Mouse (Mus musculus) liver, adult 2 months (tissue): ENCODE measurements around the gene Ppp1r14a. TPM values are rescaled to one million over a fixed set of nuclear protein-coding genes. Genes with fewer than 3 reads are reported as not detected.

ENCODE experiments used
- DNase-seq: peaks from one replicate; pipeline ENCODE4 v3.0.0-alpha.2; 2011; ENCODE audit warnings: low read depth, low spot score; ENCODE audit errors: extremely low read depth
- H3K27ac ChIP-seq: fragments of 200-500 bp; replicated peaks from 2 replicates; pipeline ENCODE4 v1.5.1; 2012; ENCODE audit warnings: low read depth, mild to moderate bottlenecking, control low read depth, inconsistent platforms, low read length; ENCODE audit not compliant: insufficient read depth
- H3K27me3 ChIP-seq: fragments of 200-500 bp; 2 replicates; pipeline ENCODE4 v1.6.1; 2012; ENCODE audit warnings: mild to moderate bottlenecking, moderate library complexity, low read length, inconsistent platforms; ENCODE audit not compliant: control insufficient read depth, insufficient read depth
- H3K36me3 ChIP-seq: fragments of 200-500 bp; 2 replicates; pipeline ENCODE4 v1.6.1; 2012; ENCODE audit warnings: low read length, inconsistent platforms; ENCODE audit not compliant: control insufficient read depth, insufficient read depth
- H3K4me1 ChIP-seq: fragments of 200-500 bp; 2 replicates; pipeline ENCODE4 v1.6.1; 2011; ENCODE audit warnings: low read length; ENCODE audit not compliant: control insufficient read depth, insufficient read depth
- H3K4me3 ChIP-seq: fragments of 200-500 bp; 2 replicates; pipeline ENCODE4 v1.5.1; 2011; ENCODE audit warnings: low read depth, mild to moderate bottlenecking, control low read depth, low read length, moderate library complexity; ENCODE audit not compliant: insufficient read depth
- H3K79me2 ChIP-seq: fragments of 200-500 bp; 2 replicates; pipeline ENCODE4 v1.6.1; 2012; ENCODE audit warnings: inconsistent platforms, mild to moderate bottlenecking, low read length, moderate library complexity; ENCODE audit not compliant: control insufficient read depth, insufficient read depth
- H3K9ac ChIP-seq: fragments of 200-500 bp; 2 replicates; pipeline ENCODE4 v1.6.1; 2012; ENCODE audit warnings: low read depth, mild to moderate bottlenecking, control low read depth, inconsistent platforms, low read length
- CTCF ChIP-seq: fragments of 200-500 bp; IDR thresholded peaks from 2 replicates; pipeline ENCODE4 v1.5.1; 2011; ENCODE audit warnings: low read depth, low read length, control low read depth
- POLR2A ChIP-seq: fragments of 200-500 bp; IDR thresholded peaks from 2 replicates; pipeline ENCODE4 v1.6.1; 2011; ENCODE audit warnings: low read length, control low read depth; ENCODE audit not compliant: insufficient read depth; ENCODE audit errors: extremely low read depth
- WGBS: fragments of 180-500 bp; shearing (Covaris S2); methylation state at CpG from one replicate; pipeline ENCODE4 v1.1.7; 2018; 5-methylcytosine and 5-hydroxymethylcytosine counted together
- polyA plus RNA-seq: library from polyadenylated mRNA; depleted of rRNA; stranded (reverse); fragments of >200 nt; gene quantifications from 2 replicates; pipeline ENCODE4 v1.2.3, GENCODE M21; 2012
- total RNA-seq: library from RNA; depleted of rRNA; stranded (reverse); fragments of >200 nt; gene quantifications from 2 replicates; pipeline ENCODE4 v1.2.3, GENCODE M21; 2014

The Ppp1r14a gene
- total and polyA plus RNA-seq, 2 experiments: 1.0 to 5.0 TPM

- H3K27me3 ChIP-seq: no peaks in the 10 kb centered on the region
- TF ChIP-seq POLR2A (no peak), CTCF (no peak)
- peaks cover 14% of the 10 kb centered on the region; the same call in 1 of the 2 replicates for H3K79me2 ChIP-seq
- WGBS: 79% methylated on average over 10 of the region's 10 CpGs
- H3K9ac ChIP-seq: no peak overlapping the region
- H3K4me1 ChIP-seq: peaks cover 2% of the 10 kb centered on the region; the same call in 1 of the 2 replicates
- no peaks in the 10 kb centered on the region; the same call in 1 of the 2 replicates for H3K36me3 ChIP-seq
- no peak overlapping the region for H3K4me3 ChIP-seq
- no peak for DNase-seq
- no peak overlapping the region for H3K27ac ChIP-seq
Measured at GRCm38 (mm10) chr7:29259781-29260730, 29.1 kb upstream of the Ppp1r14a start.

DNA sequence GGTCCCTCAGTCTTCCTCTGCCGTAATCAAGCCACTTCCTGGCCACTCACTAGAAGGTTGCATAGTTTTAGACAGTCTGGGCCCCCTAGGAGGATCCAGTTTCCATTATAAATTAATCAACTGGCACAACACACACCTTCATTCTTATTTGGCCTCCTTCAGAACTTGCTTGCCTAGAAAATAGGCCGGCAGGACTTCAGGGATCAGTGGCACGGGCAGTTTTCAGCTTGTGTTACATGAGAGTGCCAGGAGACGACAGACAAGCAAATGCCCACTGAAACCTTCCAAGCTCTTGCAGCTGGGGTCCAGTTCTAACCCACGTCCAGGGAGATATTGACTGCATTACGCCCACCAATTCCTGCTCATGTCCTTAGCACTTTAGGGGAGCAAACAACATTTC is 27.0 kb upstream of the Ppp1r14a start:
- Histone ChIP-seq H3K36me3 (no peaks in the 10 kb centered on the region; the same call in 1 of the 2 replicates), H3K4me3 (no peak overlapping the region), H3K4me1 (no peaks in the 10 kb centered on the region), H3K27me3 (no peaks in the 10 kb centered on the region), H3K79me2 (peaks cover 25% of the 10 kb centered on the region), H3K9ac (no peak overlapping the region), H3K27ac (no peak overlapping the region)
- no peak for TF ChIP-seq CTCF
- TF ChIP-seq POLR2A: no peak
- no peak for DNase-seq
- 88% methylated on average over 6 of the region's 6 CpGs for WGBS

DNA sequence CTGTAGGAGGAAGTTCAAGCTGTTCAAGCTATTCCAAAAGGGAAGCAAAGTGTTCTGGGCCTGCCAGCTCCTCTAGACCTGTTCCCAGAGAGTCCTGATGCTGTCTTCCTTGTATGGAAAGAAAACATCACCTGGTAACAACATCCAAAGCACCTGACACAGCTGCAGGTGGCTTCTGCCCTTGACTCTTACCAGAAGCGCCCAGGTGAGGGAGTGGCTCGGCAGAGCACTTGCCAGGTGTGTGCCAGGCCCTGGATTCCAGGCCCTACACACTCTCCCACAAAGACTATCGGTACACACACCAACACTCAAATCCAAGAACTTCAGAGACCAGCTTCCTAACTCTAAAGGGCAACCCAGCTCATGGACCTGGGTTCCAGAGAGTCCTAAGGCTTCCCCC is 25.3 kb upstream of the Ppp1r14a start:
- Histone ChIP-seq H3K36me3 (peaks cover 1% of the 10 kb centered on the region; the same call in 1 of the 2 replicates), H3K79me2 (peaks cover 25% of the 10 kb centered on the region)

DNA sequence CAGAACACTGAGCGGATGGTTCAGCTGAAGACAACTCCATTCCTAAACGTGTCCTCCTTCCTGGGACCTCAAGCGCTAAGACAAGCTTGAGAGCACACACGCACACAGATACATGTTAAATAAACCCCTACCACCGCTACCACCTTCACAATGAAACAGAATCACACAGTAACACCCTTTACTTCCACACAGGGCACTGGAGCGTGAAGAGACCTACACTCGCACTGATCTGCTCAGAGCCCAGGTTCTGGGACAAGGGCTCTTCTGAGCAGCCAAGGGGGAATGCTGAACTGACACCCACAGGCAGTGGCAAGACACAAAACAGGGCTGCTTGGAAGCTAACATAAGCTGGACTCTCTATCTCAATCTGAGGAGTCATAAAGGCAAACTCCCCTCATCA is 23.5 kb upstream of the Ppp1r14a start:
- WGBS: 92% methylated on average over 7 of the region's 7 CpGs
- peaks cover 1% of the 10 kb centered on the region; the same call in 1 of the 2 replicates for H3K36me3 ChIP-seq
- DNase-seq: no peak
- no peaks in the 10 kb centered on the region for H3K4me1 ChIP-seq
- no peak overlapping the region for H3K27ac ChIP-seq
- no peak overlapping the region for H3K4me3 ChIP-seq
- TF ChIP-seq POLR2A: no peak
- no peak for TF ChIP-seq CTCF
- peaks cover 27% of the 10 kb centered on the region for H3K79me2 ChIP-seq
- H3K27me3 ChIP-seq: no peaks in the 10 kb centered on the region
- H3K9ac ChIP-seq: no peak overlapping the region

More for the DNA sequence above, 25.3 kb upstream of the Ppp1r14a start:
- H3K4me1 ChIP-seq: no peaks in the 10 kb centered on the region
- H3K27me3 ChIP-seq: no peaks in the 10 kb centered on the region
- TF ChIP-seq CTCF (no peak), POLR2A (no peak)
- 95% methylated on average over 3 of the region's 3 CpGs for WGBS
- no peak overlapping the region for H3K4me3 ChIP-seq
- H3K9ac ChIP-seq: no peak overlapping the region
- no peak overlapping the region for H3K27ac ChIP-seq
- DNase-seq: no peak

GRCm38 (mm10) chr7:29266931-29267330 is 22.2 kb upstream of the Ppp1r14a start:
- peaks cover 1% of the 10 kb centered on the region; the same call in 1 of the 2 replicates for H3K36me3 ChIP-seq
- H3K4me3 ChIP-seq: no peak overlapping the region
- H3K9ac ChIP-seq: no peak overlapping the region
- no peak for DNase-seq
- H3K27me3 ChIP-seq: no peaks in the 10 kb centered on the region
- 79% methylated on average over 4 of the region's 4 CpGs for WGBS
- no peak for TF ChIP-seq CTCF
- H3K4me1 ChIP-seq: peaks cover 1% of the 10 kb centered on the region; the same call in 1 of the 2 replicates
- no peak overlapping the region for H3K27ac ChIP-seq
- H3K79me2 ChIP-seq: peaks cover 37% of the 10 kb centered on the region

DNA sequence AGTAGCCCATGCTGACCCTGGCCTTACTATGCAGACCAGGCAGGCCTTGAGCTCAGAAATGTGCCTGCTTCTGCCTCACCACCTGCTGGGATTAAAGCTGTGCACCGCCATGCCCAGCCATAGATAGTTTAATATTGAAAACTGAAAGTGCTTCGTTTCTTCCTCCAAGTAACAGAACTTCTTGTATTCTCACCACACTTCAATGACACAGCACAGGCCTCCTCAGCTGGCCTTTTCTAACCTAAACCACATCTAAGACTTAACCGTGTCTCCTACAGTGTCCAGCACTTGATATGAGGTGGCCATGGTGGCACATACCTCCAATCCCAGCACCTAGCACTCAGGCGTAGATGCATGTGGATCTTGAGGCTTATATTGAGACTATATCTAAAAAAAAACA is 18.7 kb upstream of the Ppp1r14a start:
- WGBS: 87% methylated on average over 4 of the region's 4 CpGs
- Histone ChIP-seq H3K79me2 (peaks cover 25% of the 10 kb centered on the region), H3K27ac (no peak overlapping the region)

More for the DNA sequence above, 18.7 kb upstream of the Ppp1r14a start:
- TF ChIP-seq CTCF: no peak
- no peak for TF ChIP-seq POLR2A
- H3K4me3 ChIP-seq: no peak overlapping the region
- peaks cover 1% of the 10 kb centered on the region; the same call in 1 of the 2 replicates for H3K36me3 ChIP-seq
- H3K27me3 ChIP-seq: no peaks in the 10 kb centered on the region
- no peak overlapping the region for H3K9ac ChIP-seq
- peaks cover 7% of the 10 kb centered on the region; the same call in 1 of the 2 replicates for H3K4me1 ChIP-seq
- DNase-seq: no peak
